Mouse (Mus musculus): ENCODE measurements at regions not wholly inside any gene's neighbourhood (a gene's known extent, or its start where the extent isn't known, plus 50 kb on each side); places are given as distances from the start of the nearest gene placed in this dataset.

- no peak for DNase-seq (ENCODE audit: low read depth, low spot score)
Observed at GRCm38 (mm10) chr1:137133734-137134133, 173.5 kb upstream of the Nr5a2 start.

GRCm38 (mm10) chr1:137130264-137130663 is 170.0 kb upstream of the Nr5a2 start:
- no peak for DNase-seq (ENCODE audit: low read depth, low spot score)

GRCm38 (mm10) chr1:137129116-137129515 is 168.9 kb upstream of the Nr5a2 start:
- no peak for DNase-seq (ENCODE audit: low read depth, low spot score)

GRCm38 (mm10) chr1:137117866-137118265 is 157.6 kb upstream of the Nr5a2 start:
- no peak for DNase-seq (ENCODE audit: low read depth, low spot score)

- no peak for DNase-seq (ENCODE audit: low read depth, low spot score)
Observed at GRCm38 (mm10) chr1:137106444-137106843, 146.2 kb upstream of the Nr5a2 start.

- no peak for DNase-seq (ENCODE audit: low read depth, low spot score)
Observed at GRCm38 (mm10) chr1:137091762-137092161, 131.5 kb upstream of the Nr5a2 start.

GRCm38 (mm10) chr1:137088148-137088547 is 127.9 kb upstream of the Nr5a2 start:
- no peak for DNase-seq (ENCODE audit: low read depth, low spot score)

- DNase-seq (ENCODE audit: low read depth, low spot score) = no peak
Observed at GRCm38 (mm10) chr1:137086766-137087165, 126.5 kb upstream of the Nr5a2 start.

GRCm38 (mm10) chr1:137083500-137083899 is 123.3 kb upstream of the Nr5a2 start:
- no peak for DNase-seq (ENCODE audit: low read depth, low spot score)

GRCm38 (mm10) chr1:137079401-137080003 is 119.3 kb upstream of the Nr5a2 start:
- DNase-seq (ENCODE audit: low read depth, low spot score) = no peak

GRCm38 (mm10) chr1:137074787-137075186 is 114.5 kb upstream of the Nr5a2 start:
- DNase-seq (ENCODE audit: low read depth, low spot score) = no peak

- no peak for DNase-seq (ENCODE audit: low read depth, low spot score)
Observed at GRCm38 (mm10) chr1:137073857-137074572, 113.8 kb upstream of the Nr5a2 start.

- no peak for DNase-seq (ENCODE audit: low read depth, low spot score)
Observed at GRCm38 (mm10) chr1:137060914-137061313, 100.7 kb upstream of the Nr5a2 start.

- DNase-seq (ENCODE audit: low read depth, low spot score) = no peak
Observed at GRCm38 (mm10) chr1:137053134-137053533, 92.9 kb upstream of the Nr5a2 start.

- no peak for DNase-seq (ENCODE audit: low read depth, low spot score)
Observed at GRCm38 (mm10) chr1:137051515-137051914, 91.3 kb upstream of the Nr5a2 start.

- DNase-seq (ENCODE audit: low read depth, low spot score) = no peak
Observed at GRCm38 (mm10) chr1:137044076-137044475, 83.8 kb upstream of the Nr5a2 start.

GRCm38 (mm10) chr1:137042414-137043010 is 82.3 kb upstream of the Nr5a2 start:
- no peak for DNase-seq (ENCODE audit: low read depth, low spot score)

GRCm38 (mm10) chr1:137040898-137041297 is 80.7 kb upstream of the Nr5a2 start:
- DNase-seq (ENCODE audit: low read depth, low spot score) = no peak

GRCm38 (mm10) chr1:137034586-137034985 is 74.3 kb upstream of the Nr5a2 start:
- no peak for DNase-seq (ENCODE audit: low read depth, low spot score)

GRCm38 (mm10) chr1:137033679-137034078 is 73.4 kb upstream of the Nr5a2 start:
- no peak for DNase-seq (ENCODE audit: low read depth, low spot score)

GRCm38 (mm10) chr1:137023706-137024105 is 63.5 kb upstream of the Nr5a2 start:
- DNase-seq (ENCODE audit: low read depth, low spot score) = no peak

- no peak for DNase-seq (ENCODE audit: low read depth, low spot score)
Observed at GRCm38 (mm10) chr1:137020528-137020927, 60.3 kb upstream of the Nr5a2 start.

GRCm38 (mm10) chr1:137017642-137018041 is 57.4 kb upstream of the Nr5a2 start:
- DNase-seq (ENCODE audit: low read depth, low spot score) = no peak

Data from c-Kit-negative CD71-positive TER-119-positive erythroid progenitor cells, embryonic 14.5 days (primary cell).